Mouse (Mus musculus) embryo, embryonic 11 days (tissue): ENCODE results near the gene Caln1.

ENCODE experiments used
- DNase-seq: peaks from one replicate; pipeline ENCODE4 v3.0.0-alpha.2; 2015

The Caln1 gene

GRCm38 (mm10) chr5:130704866-130705265 is 335.6 kb downstream of the Caln1 start:
- DNase-seq: no peak

- no peak for DNase-seq
Observed at GRCm38 (mm10) chr5:130706202-130706855, 337.1 kb downstream of the Caln1 start.

- DNase-seq: no peak
Observed at GRCm38 (mm10) chr5:130707755-130708154, 338.5 kb downstream of the Caln1 start.

- no peak for DNase-seq
Observed at GRCm38 (mm10) chr5:130708616-130709015, 339.4 kb downstream of the Caln1 start.

- DNase-seq: no peak
Observed at GRCm38 (mm10) chr5:130711643-130712042, 342.4 kb downstream of the Caln1 start.

GRCm38 (mm10) chr5:130712281-130712680 is 343.0 kb downstream of the Caln1 start:
- DNase-seq: no peak

- DNase-seq: no peak
Observed at GRCm38 (mm10) chr5:130715181-130715580, 345.9 kb downstream of the Caln1 start.

- DNase-seq: peak; percentile 53
Observed at GRCm38 (mm10) chr5:130718385-130718784, 349.1 kb downstream of the Caln1 start.

GRCm38 (mm10) chr5:130742171-130742570 is 372.9 kb downstream of the Caln1 start:
- no peak for DNase-seq

- DNase-seq: peak; percentile 20
Observed at GRCm38 (mm10) chr5:130757517-130757916, 388.3 kb downstream of the Caln1 start.

- no peak for DNase-seq
Observed at GRCm38 (mm10) chr5:130765784-130766183, 396.5 kb downstream of the Caln1 start.

GRCm38 (mm10) chr5:130771061-130771741 is 401.9 kb downstream of the Caln1 start:
- no peak for DNase-seq

- DNase-seq: no peak
Observed at GRCm38 (mm10) chr5:130772491-130772890, 403.2 kb downstream of the Caln1 start.

GRCm38 (mm10) chr5:130774946-130775345 is 405.7 kb downstream of the Caln1 start:
- DNase-seq: no peak

- DNase-seq: no peak
Observed at GRCm38 (mm10) chr5:130792755-130793452, 423.6 kb downstream of the Caln1 start.

GRCm38 (mm10) chr5:130797713-130798112 is 428.5 kb downstream of the Caln1 start:
- DNase-seq: no peak

GRCm38 (mm10) chr5:130810314-130810713 is 441.1 kb downstream of the Caln1 start:
- no peak for DNase-seq

GRCm38 (mm10) chr5:130810846-130811245 is 441.6 kb downstream of the Caln1 start:
- DNase-seq: no peak

GRCm38 (mm10) chr5:130811266-130811665 is 442.0 kb downstream of the Caln1 start:
- DNase-seq: peak; percentile 44

GRCm38 (mm10) chr5:130811966-130812365 is 442.7 kb downstream of the Caln1 start:
- DNase-seq: no peak

GRCm38 (mm10) chr5:130812556-130812955 is 443.3 kb downstream of the Caln1 start:
- DNase-seq: no peak

- DNase-seq: no peak
Observed at GRCm38 (mm10) chr5:130813089-130813488, 443.8 kb downstream of the Caln1 start.

GRCm38 (mm10) chr5:130815352-130815751 is 446.1 kb downstream of the Caln1 start:
- DNase-seq: no peak
